Comparison of ENCODE assay signal across 24 mouse cellular contexts in genomic region chr1:75586791-75587190, GRCm38 (mm10). TPM values are rescaled to one million over a fixed set of nuclear protein-coding genes. Genes with fewer than 3 reads are reported as not detected.
A peak's percentile ranks its signal among the peaks of the same experiment; 100 is the strongest.
DNase-seq lines count a peak whose midpoint lies in the region; ATAC-seq and TF ChIP-seq lines count a peak whose summit lies in the region.
"Had no signal": no experiment of that assay in that cellular context is flagged by ENCODE, and none has a peak within 500 bp of the region (broad histone marks: within the 10 kb centered on the region; RNA-seq: fewer than 3 reads in every experiment).

No protein-coding gene starts in this region.

- no peak overlapping the region for H3K4me2 ChIP-seq in forebrain, postnatal 0 days (ENCODE audit: low read depth)
- H3K4me2 ChIP-seq in forebrain, embryonic 12.5 days = no peak overlapping the region
- H3K4me2 ChIP-seq in kidney, embryonic 14.5 days (replicated peaks; ENCODE audit: low read depth, low read length) = no peak overlapping the region
- H3K4me2 ChIP-seq: embryonic facial prominence, embryonic 13.5 days; forebrain, embryonic 13.5 days; heart, embryonic 15.5 days; hindbrain, embryonic 14.5 days; intestine, embryonic 15.5 days had no signal

- H3K27ac ChIP-seq in forebrain, postnatal 0 days (ENCODE audit: low read depth, low read length) = no peak overlapping the region
- H3K27ac ChIP-seq in forebrain, embryonic 12.5 days = no peak overlapping the region
- peak overlapping the region; percentile 48 for H3K27ac ChIP-seq in left cerebral cortex, adult 2 months
- H3K27ac ChIP-seq in kidney, embryonic 14.5 days (ENCODE audit: low read depth, low read length) = no peak overlapping the region
- H3K27ac ChIP-seq: embryonic facial prominence, embryonic 13.5 days; forebrain, embryonic 13.5 days; gastrocnemius, adult 2 months; heart, embryonic 15.5 days; hindbrain, embryonic 10.5 days; hindbrain, embryonic 14.5 days; intestine, embryonic 15.5 days had no signal

- no peaks in the 10 kb centered on the region for H3K36me3 ChIP-seq in forebrain, postnatal 0 days (ENCODE audit: insufficient read depth)
- H3K36me3 ChIP-seq in forebrain, embryonic 12.5 days (replicated peaks) = no peaks in the 10 kb centered on the region
- H3K36me3 ChIP-seq in kidney, embryonic 14.5 days (ENCODE audit: control insufficient read depth, insufficient read depth, low read length) = no peaks in the 10 kb centered on the region
- H3K36me3 ChIP-seq: embryonic facial prominence, embryonic 13.5 days; G1E; heart, embryonic 15.5 days; hindbrain, embryonic 10.5 days; intestine, embryonic 15.5 days had no signal

- peak; percentile 14 for DNase-seq in forebrain, postnatal 0 days
- peak; percentile 43 to 69 for DNase-seq in heart, adult 9 months (ENCODE audit: low spot score in 2 of 2)
- DNase-seq in heart, postnatal 25 days (ENCODE audit: low spot score) = no peak
- DNase-seq in left cerebral cortex, adult 2 months (ENCODE audit: extremely low spot score in 1 of 2, low spot score in 2 of 2) = no peak
- no peak for DNase-seq in left cerebral cortex, adult 9 months (ENCODE audit: low spot score in 2 of 2)
- DNase-seq: adrenal gland, postnatal 14 days; B cell, adult 2 months; cerebellum, adult 11-12 months; cerebellum, adult 9-10 months; cerebellum, postnatal 25 days; gastrocnemius, adult 2 months; gastrocnemius, postnatal 25 days; kidney, adult 18-20 months had no signal

- ATAC-seq in forebrain, postnatal 0 days = no peak
- no peak for ATAC-seq in forebrain, embryonic 12.5 days (ENCODE audit: low FRiP score)
- ATAC-seq in kidney, embryonic 14.5 days (ENCODE audit: low FRiP score, low TSS enrichment) = no peak
- ATAC-seq: CD4-positive, CD25-positive, alpha-beta regulatory T cell, adult 4 months; forebrain, embryonic 13.5 days; intestine, embryonic 15.5 days had no signal

- WGBS in forebrain, postnatal 0 days = 58% methylated on average over 3 of the region's 3 CpGs
- WGBS in forebrain, embryonic 12.5 days = 92% methylated on average over 3 of the region's 3 CpGs
- WGBS in kidney, embryonic 14.5 days = 85% methylated on average over 3 of the region's 3 CpGs

- H3K9me3 ChIP-seq in forebrain, postnatal 0 days (ENCODE audit: low read length) = no peaks in the 10 kb centered on the region
- no peaks in the 10 kb centered on the region for H3K9me3 ChIP-seq in forebrain, embryonic 12.5 days
- H3K9me3 ChIP-seq in kidney, embryonic 14.5 days (ENCODE audit: control insufficient read depth, low read length) = no peaks in the 10 kb centered on the region
- H3K9me3 ChIP-seq: embryonic facial prominence, embryonic 13.5 days; forebrain, embryonic 13.5 days; G1E; heart, embryonic 15.5 days; hindbrain, embryonic 10.5 days; intestine, embryonic 15.5 days had no signal

- no peaks in the 10 kb centered on the region for H3K27me3 ChIP-seq in forebrain, postnatal 0 days (ENCODE audit: insufficient read depth, low read length)
- H3K27me3 ChIP-seq in forebrain, embryonic 12.5 days = no peaks in the 10 kb centered on the region; the same call in 1 of the 2 replicates
- no peaks in the 10 kb centered on the region for H3K27me3 ChIP-seq in kidney, embryonic 14.5 days (ENCODE audit: control insufficient read depth, insufficient read depth, low read length)
- H3K27me3 ChIP-seq: embryonic facial prominence, embryonic 13.5 days; forebrain, embryonic 13.5 days; heart, embryonic 15.5 days; intestine, embryonic 15.5 days had no signal

- intact Hi-C loops in heart, postnatal 25 days (cut with DNase I) = no loop called here
- intact Hi-C loops in left cerebral cortex, adult 2 months (cut with DNase I) = no loop called here

- no peak overlapping the region for H3K9ac ChIP-seq in forebrain, postnatal 0 days
- H3K9ac ChIP-seq in forebrain, embryonic 12.5 days = no peak overlapping the region
- H3K9ac ChIP-seq in kidney, embryonic 14.5 days (ENCODE audit: low read depth, low read length) = no peak overlapping the region
- H3K9ac ChIP-seq: embryonic facial prominence, embryonic 13.5 days; forebrain, embryonic 13.5 days; heart, embryonic 15.5 days; hindbrain, embryonic 14.5 days; intestine, embryonic 15.5 days had no signal

- no peaks in the 10 kb centered on the region for H3K4me1 ChIP-seq in forebrain, postnatal 0 days (ENCODE audit: insufficient read depth)
- H3K4me1 ChIP-seq in forebrain, embryonic 12.5 days = peaks cover 17% of the 10 kb centered on the region
- H3K4me1 ChIP-seq in kidney, embryonic 14.5 days (ENCODE audit: control insufficient read depth, insufficient read depth, low read length) = no peaks in the 10 kb centered on the region

- no peak overlapping the region for H3K4me3 ChIP-seq in forebrain, postnatal 0 days (ENCODE audit: low read depth, low read length)
- no peak overlapping the region for H3K4me3 ChIP-seq in forebrain, embryonic 12.5 days (replicated peaks)
- H3K4me3 ChIP-seq in left cerebral cortex, adult 2 months = no peak overlapping the region
- H3K4me3 ChIP-seq in kidney, embryonic 14.5 days (ENCODE audit: low read length) = no peak overlapping the region
- H3K4me3 ChIP-seq: embryonic facial prominence, embryonic 13.5 days; forebrain, embryonic 13.5 days; gastrocnemius, adult 2 months; heart, embryonic 15.5 days; hindbrain, embryonic 10.5 days; intestine, embryonic 15.5 days had no signal

- no peak for TF ChIP-seq CTCF in forebrain, postnatal 0 days (IDR thresholded peaks at IDR 0.05; ENCODE audit: low read depth)
- no peak for TF ChIP-seq CTCF in left cerebral cortex, adult 2 months (IDR thresholded peaks at IDR 0.05)

RNA-seq across cellular contexts. Expression of gene Slc4a3, which starts 40.7 kb away (rescaled TPM):
- total RNA-seq in forebrain, postnatal 0 days (2014; rRNA removed) = 101 and 120 TPM in 2 replicates
- 56.0 and 73.0 TPM in 2 replicates for polyA plus RNA-seq in forebrain, postnatal 0 days (2015; fragmentation: Nextera tagmentation; extraction: Ambion mirVana)
- polyA plus RNA-seq in forebrain, embryonic 12.5 days (2016; fragmentation: Nextera tagmentation; extraction: Ambion mirVana) = 22.4 and 29.4 TPM in 2 replicates
- 100 to 1,000 TPM; 220 to 242 TPM for total RNA-seq in heart, postnatal 25 days (2021)
- total RNA-seq in left cerebral cortex, adult 2 months (2021) = 100 to 1,000 TPM; 180 to 185 TPM
- polyA plus RNA-seq in kidney, embryonic 14.5 days (2014; fragmentation: Nextera tagmentation; extraction: Ambion mirVana) = 14.4 and 18.8 TPM in 2 replicates
- total RNA-seq: granulocyte monocyte progenitor cell, adult 5-6 weeks had no signal
- polyA plus RNA-seq: CD4-positive, CD25-positive, alpha-beta regulatory T cell, adult 4 months; G1E had no signal

Comparison
In these comparisons a context has a peak if more than half of its experiments do, and no peak if none do; other contexts are left out.
1. DNase-seq: peak in forebrain, postnatal 0 days (single experiment) and heart, adult 9 months (2 of 2); none in heart, postnatal 25 days (single experiment), left cerebral cortex, adult 2 months (0 of 2) and left cerebral cortex, adult 9 months (0 of 2).